Mouse (Mus musculus): ENCODE measurements around the gene Pou3f1. TPM values are rescaled to one million over a fixed set of nuclear protein-coding genes. Genes with fewer than 3 reads are reported as not detected.

Gene Pou3f1
- total RNA-seq (2014; rRNA removed) (19.7 and 30.5 TPM in 2 replicates), polyA plus RNA-seq (2015; fragmentation: Nextera tagmentation; extraction: Ambion mirVana) (20.2 and 31.1 TPM in 2 replicates)

GRCm38 (mm10) chr4:124656518-124656853, at the start of gene Pou3f1:
TSS of gene Pou3f1 (plus strand) at chr4:124656807.
- DNase-seq (no peak), ATAC-seq (no peak; the same call in 1 of the 2 replicates)
- Histone ChIP-seq H3K36me3 (ENCODE audit: insufficient read depth) (no peaks in the 10 kb centered on the region), H3K4me2 (ENCODE audit: low read depth) (peak within 1 kb of the TSS; percentile 81), H3K4me1 (ENCODE audit: insufficient read depth) (peaks cover 3% of the 10 kb centered on the region; the same call in 1 of the 2 replicates), H3K27ac (ENCODE audit: low read depth, low read length) (peak within 1 kb of the TSS; percentile 78), H3K9me3 (ENCODE audit: low read length) (no peaks in the 10 kb centered on the region), H3K4me3 (ENCODE audit: low read depth, low read length) (peak within 1 kb of the TSS; percentile 48), H3K27me3 (ENCODE audit: insufficient read depth, low read length) (peaks cover 23% of the 10 kb centered on the region), H3K9ac (peak within 1 kb of the TSS; percentile 59)
- 0% methylated on average over 15 of the region's 15 CpGs for WGBS
- TF ChIP-seq CTCF (IDR thresholded peaks at IDR 0.05; ENCODE audit: low read depth), result no peak

- ATAC-seq (peak; percentile 91), DNase-seq (peak; percentile 88)
- Histone ChIP-seq H3K27me3 (ENCODE audit: insufficient read depth, low read length) (no peaks in the 10 kb centered on the region), H3K9ac (no peak overlapping the region), H3K4me1 (ENCODE audit: insufficient read depth) (no peaks in the 10 kb centered on the region), H3K4me2 (ENCODE audit: low read depth) (no peak overlapping the region), H3K36me3 (ENCODE audit: insufficient read depth) (no peaks in the 10 kb centered on the region), H3K4me3 (ENCODE audit: low read depth, low read length) (no peak overlapping the region), H3K9me3 (ENCODE audit: low read length) (no peaks in the 10 kb centered on the region), H3K27ac (ENCODE audit: low read depth, low read length) (peak overlapping the region; percentile 66)
- peak; percentile 40 for TF ChIP-seq CTCF (IDR thresholded peaks at IDR 0.05; ENCODE audit: low read depth)
- 35% methylated on average over 8 of the region's 8 CpGs for WGBS
Measured at GRCm38 (mm10) chr4:124607166-124607565, 49.4 kb upstream of the Pou3f1 start.

GRCm38 (mm10) chr4:124610066-124610465, 46.5 kb upstream of the Pou3f1 start:
- H3K36me3 ChIP-seq (ENCODE audit: insufficient read depth), result no peaks in the 10 kb centered on the region
- DNase-seq (no peak), ATAC-seq (no peak)
- H3K4me2 ChIP-seq (ENCODE audit: low read depth), result no peak overlapping the region
- no peaks in the 10 kb centered on the region for H3K4me1 ChIP-seq (ENCODE audit: insufficient read depth)
- no peaks in the 10 kb centered on the region for H3K27me3 ChIP-seq (ENCODE audit: insufficient read depth, low read length)
- no peak overlapping the region for H3K4me3 ChIP-seq (ENCODE audit: low read depth, low read length)
- no peak overlapping the region for H3K9ac ChIP-seq
- 47% methylated on average over 2 of the region's 2 CpGs for WGBS
- H3K9me3 ChIP-seq (ENCODE audit: low read length), result no peaks in the 10 kb centered on the region
- no peak overlapping the region for H3K27ac ChIP-seq (ENCODE audit: low read depth, low read length)
- TF ChIP-seq CTCF (IDR thresholded peaks at IDR 0.05; ENCODE audit: low read depth), result no peak

GRCm38 (mm10) chr4:124610703-124611102, 45.9 kb upstream of the Pou3f1 start, which contains the start of gene 3100002H09Rik:
TSS of gene 3100002H09Rik (minus strand) at chr4:124610803.
- no peaks in the 10 kb centered on the region for H3K4me1 ChIP-seq (ENCODE audit: insufficient read depth)
- DNase-seq, result no peak
- 81% methylated on average over 2 of the region's 2 CpGs for WGBS

GRCm38 (mm10) chr4:124611768-124612167, 44.8 kb upstream of the Pou3f1 start:
- no peaks in the 10 kb centered on the region for H3K9me3 ChIP-seq (ENCODE audit: low read length)
- DNase-seq (no peak), ATAC-seq (no peak)
- no peaks in the 10 kb centered on the region for H3K27me3 ChIP-seq (ENCODE audit: insufficient read depth, low read length)
- H3K36me3 ChIP-seq (ENCODE audit: insufficient read depth), result no peaks in the 10 kb centered on the region
- H3K4me3 ChIP-seq (ENCODE audit: low read depth, low read length), result no peak overlapping the region
- no peak overlapping the region for H3K27ac ChIP-seq (ENCODE audit: low read depth, low read length)
- no peak overlapping the region for H3K4me2 ChIP-seq (ENCODE audit: low read depth)
- no peak for TF ChIP-seq CTCF (IDR thresholded peaks at IDR 0.05; ENCODE audit: low read depth)
- no peak overlapping the region for H3K9ac ChIP-seq
- H3K4me1 ChIP-seq (ENCODE audit: insufficient read depth), result no peaks in the 10 kb centered on the region
- 84% methylated on average over 4 of the region's 4 CpGs for WGBS

More at GRCm38 (mm10) chr4:124610703-124611102, 45.9 kb upstream of the Pou3f1 start, which contains the start of gene 3100002H09Rik:
- Histone ChIP-seq H3K36me3 (ENCODE audit: insufficient read depth) (no peaks in the 10 kb centered on the region), H3K4me3 (ENCODE audit: low read depth, low read length) (no peak within 1 kb of the TSS), H3K9me3 (ENCODE audit: low read length) (no peaks in the 10 kb centered on the region), H3K27ac (ENCODE audit: low read depth, low read length) (no peak within 1 kb of the TSS), H3K9ac (no peak within 1 kb of the TSS), H3K4me2 (ENCODE audit: low read depth) (no peak within 1 kb of the TSS), H3K27me3 (ENCODE audit: insufficient read depth, low read length) (no peaks in the 10 kb centered on the region)
- TF ChIP-seq CTCF (IDR thresholded peaks at IDR 0.05; ENCODE audit: low read depth), result no peak
- no peak for ATAC-seq

- ATAC-seq (no peak), DNase-seq (no peak)
- Histone ChIP-seq H3K4me2 (ENCODE audit: low read depth) (no peak overlapping the region), H3K9me3 (ENCODE audit: low read length) (no peaks in the 10 kb centered on the region), H3K4me3 (ENCODE audit: low read depth, low read length) (no peak overlapping the region), H3K27ac (ENCODE audit: low read depth, low read length) (no peak overlapping the region), H3K4me1 (ENCODE audit: insufficient read depth) (no peaks in the 10 kb centered on the region), H3K27me3 (ENCODE audit: insufficient read depth, low read length) (no peaks in the 10 kb centered on the region), H3K9ac (no peak overlapping the region), H3K36me3 (ENCODE audit: insufficient read depth) (no peaks in the 10 kb centered on the region)
- TF ChIP-seq CTCF (IDR thresholded peaks at IDR 0.05; ENCODE audit: low read depth), result no peak
- WGBS, result 9% methylated on average over 1 of the region's 1 CpGs
Measured at GRCm38 (mm10) chr4:124614189-124614588, 42.4 kb upstream of the Pou3f1 start.

- no peaks in the 10 kb centered on the region for H3K9me3 ChIP-seq (ENCODE audit: low read length)
- H3K27ac ChIP-seq (ENCODE audit: low read depth, low read length), result no peak overlapping the region
- H3K27me3 ChIP-seq (ENCODE audit: insufficient read depth, low read length), result no peaks in the 10 kb centered on the region
- no peak overlapping the region for H3K9ac ChIP-seq
- no peaks in the 10 kb centered on the region for H3K36me3 ChIP-seq (ENCODE audit: insufficient read depth)
- 27% methylated on average over 14 of the region's 14 CpGs for WGBS
- H3K4me1 ChIP-seq (ENCODE audit: insufficient read depth), result no peaks in the 10 kb centered on the region
- H3K4me3 ChIP-seq (ENCODE audit: low read depth, low read length), result no peak overlapping the region
- DNase-seq, result no peak
- ATAC-seq, result no peak
- TF ChIP-seq CTCF (IDR thresholded peaks at IDR 0.05; ENCODE audit: low read depth), result no peak
- no peak overlapping the region for H3K4me2 ChIP-seq (ENCODE audit: low read depth)
Measured at GRCm38 (mm10) chr4:124615406-124615960, 41.1 kb upstream of the Pou3f1 start.
